Mouse (Mus musculus): ENCODE results near the gene Rnf227. TPM values are rescaled to one million over a fixed set of nuclear protein-coding genes. Genes with fewer than 3 reads are reported as not detected.

Rnf227 gene
- total and polyA plus RNA-seq, 2 experiments from 2014 or later, result 225 to 231 TPM

- Histone ChIP-seq H3K4me2 (ENCODE audit: low read depth) (peak overlapping the region; percentile 64; the same call in 1 of the 2 replicates), H3K9me3 (ENCODE audit: low read length) (no peaks in the 10 kb centered on the region), H3K9ac (no peak overlapping the region), H3K27me3 (ENCODE audit: insufficient read depth, low read length) (no peaks in the 10 kb centered on the region), H3K36me3 (ENCODE audit: insufficient read depth) (no peaks in the 10 kb centered on the region), H3K4me1 (ENCODE audit: insufficient read depth) (peaks cover 11% of the 10 kb centered on the region), H3K27ac (ENCODE audit: low read depth, low read length) (no peak overlapping the region), H3K4me3 (ENCODE audit: low read depth, low read length) (no peak overlapping the region)
- 91% methylated on average over 6 of the region's 6 CpGs for WGBS
- ATAC-seq (no peak), DNase-seq (no peak)
- no peak for TF ChIP-seq CTCF (IDR thresholded peaks at IDR 0.05; ENCODE audit: low read depth)
Measured at GRCm38 (mm10) chr11:69331152-69331551, 9.1 kb upstream of the Rnf227 start.

GRCm38 (mm10) chr11:69331929-69332405, 8.3 kb upstream of the Rnf227 start:
- Histone ChIP-seq H3K4me1 (ENCODE audit: insufficient read depth) (peaks cover 11% of the 10 kb centered on the region), H3K4me3 (ENCODE audit: low read depth, low read length) (peak overlapping the region; percentile 43), H3K9ac (peak overlapping the region; percentile 53), H3K36me3 (ENCODE audit: insufficient read depth) (no peaks in the 10 kb centered on the region), H3K9me3 (ENCODE audit: low read length) (no peaks in the 10 kb centered on the region), H3K27me3 (ENCODE audit: insufficient read depth, low read length) (no peaks in the 10 kb centered on the region), H3K27ac (ENCODE audit: low read depth, low read length) (peak overlapping the region; percentile 87), H3K4me2 (ENCODE audit: low read depth) (peak overlapping the region; percentile 64)
- TF ChIP-seq CTCF (IDR thresholded peaks at IDR 0.05; ENCODE audit: low read depth), result no peak
- ATAC-seq, result peak; percentile 96
- DNase-seq, result peak; percentile 94
- WGBS, result under 1% methylated on average over 24 of the region's 24 CpGs

GRCm38 (mm10) chr11:69332713-69333253, 7.5 kb upstream of the Rnf227 start:
- Histone ChIP-seq H3K36me3 (ENCODE audit: insufficient read depth) (no peaks in the 10 kb centered on the region), H3K4me2 (ENCODE audit: low read depth) (peak overlapping the region; percentile 64; the same call in 1 of the 2 replicates), H3K4me3 (ENCODE audit: low read depth, low read length) (no peak overlapping the region), H3K27me3 (ENCODE audit: insufficient read depth, low read length) (no peaks in the 10 kb centered on the region), H3K9ac (no peak overlapping the region), H3K4me1 (ENCODE audit: insufficient read depth) (peaks cover 11% of the 10 kb centered on the region), H3K27ac (ENCODE audit: low read depth, low read length) (peak overlapping the region; percentile 87), H3K9me3 (ENCODE audit: low read length) (no peaks in the 10 kb centered on the region)
- DNase-seq (no peak), ATAC-seq (no peak)
- no peak for TF ChIP-seq CTCF (IDR thresholded peaks at IDR 0.05; ENCODE audit: low read depth)
- WGBS, result 40% methylated on average over 8 of the region's 8 CpGs

- H3K36me3 ChIP-seq (ENCODE audit: insufficient read depth), result no peaks in the 10 kb centered on the region
- ATAC-seq (no peak), DNase-seq (no peak)
- H3K4me3 ChIP-seq (ENCODE audit: low read depth, low read length), result no peak overlapping the region
- WGBS, result 70% methylated on average over 3 of the region's 3 CpGs
- H3K4me2 ChIP-seq (ENCODE audit: low read depth), result no peak overlapping the region
- no peaks in the 10 kb centered on the region for H3K27me3 ChIP-seq (ENCODE audit: insufficient read depth, low read length)
- peak; percentile 38 for TF ChIP-seq CTCF (IDR thresholded peaks at IDR 0.05; ENCODE audit: low read depth)
- H3K4me1 ChIP-seq (ENCODE audit: insufficient read depth), result peaks cover 11% of the 10 kb centered on the region
- no peak overlapping the region for H3K27ac ChIP-seq (ENCODE audit: low read depth, low read length)
- H3K9me3 ChIP-seq (ENCODE audit: low read length), result no peaks in the 10 kb centered on the region
- no peak overlapping the region for H3K9ac ChIP-seq
Measured at GRCm38 (mm10) chr11:69333922-69334321, 6.3 kb upstream of the Rnf227 start.

- WGBS, result 55% methylated on average over 4 of the region's 4 CpGs
- peaks cover 11% of the 10 kb centered on the region for H3K4me1 ChIP-seq (ENCODE audit: insufficient read depth)
- no peaks in the 10 kb centered on the region for H3K36me3 ChIP-seq (ENCODE audit: insufficient read depth)
- H3K9me3 ChIP-seq (ENCODE audit: low read length), result no peaks in the 10 kb centered on the region
- no peak for DNase-seq
- no peak overlapping the region for H3K9ac ChIP-seq
- H3K27ac ChIP-seq (ENCODE audit: low read depth, low read length), result no peak overlapping the region
- no peak for TF ChIP-seq CTCF (IDR thresholded peaks at IDR 0.05; ENCODE audit: low read depth)
- no peak for ATAC-seq
- no peak overlapping the region for H3K4me3 ChIP-seq (ENCODE audit: low read depth, low read length)
- no peak overlapping the region for H3K4me2 ChIP-seq (ENCODE audit: low read depth)
- H3K27me3 ChIP-seq (ENCODE audit: insufficient read depth, low read length), result no peaks in the 10 kb centered on the region
Measured at GRCm38 (mm10) chr11:69334796-69335195, 5.5 kb upstream of the Rnf227 start.

GRCm38 (mm10) chr11:69346441-69346840, 6.2 kb downstream of the Rnf227 start:
- 92% methylated on average over 24 of the region's 26 CpGs for WGBS
- no peak overlapping the region for H3K9ac ChIP-seq
- TF ChIP-seq CTCF (IDR thresholded peaks at IDR 0.05; ENCODE audit: low read depth), result no peak
- H3K36me3 ChIP-seq (ENCODE audit: insufficient read depth), result peaks cover 83% of the 10 kb centered on the region
- no peak overlapping the region for H3K4me2 ChIP-seq (ENCODE audit: low read depth)
- H3K4me1 ChIP-seq (ENCODE audit: insufficient read depth), result peaks cover 2% of the 10 kb centered on the region; the same call in 1 of the 2 replicates
- no peaks in the 10 kb centered on the region for H3K27me3 ChIP-seq (ENCODE audit: insufficient read depth, low read length)
- H3K4me3 ChIP-seq (ENCODE audit: low read depth, low read length), result no peak overlapping the region
- DNase-seq, result no peak
- H3K27ac ChIP-seq (ENCODE audit: low read depth, low read length), result no peak overlapping the region
- no peaks in the 10 kb centered on the region for H3K9me3 ChIP-seq (ENCODE audit: low read length)
- ATAC-seq, result no peak

- Histone ChIP-seq H3K4me1 (ENCODE audit: insufficient read depth) (no peaks in the 10 kb centered on the region), H3K9me3 (ENCODE audit: low read length) (no peaks in the 10 kb centered on the region), H3K4me3 (ENCODE audit: low read depth, low read length) (no peak overlapping the region), H3K27me3 (ENCODE audit: insufficient read depth, low read length) (no peaks in the 10 kb centered on the region), H3K36me3 (ENCODE audit: insufficient read depth) (peaks cover 98% of the 10 kb centered on the region), H3K4me2 (ENCODE audit: low read depth) (no peak overlapping the region), H3K9ac (no peak overlapping the region), H3K27ac (ENCODE audit: low read depth, low read length) (no peak overlapping the region)
- ATAC-seq (no peak), DNase-seq (no peak)
- WGBS, result 96% methylated on average over 5 of the region's 5 CpGs
- no peak for TF ChIP-seq CTCF (IDR thresholded peaks at IDR 0.05; ENCODE audit: low read depth)
Measured at GRCm38 (mm10) chr11:69356544-69356943, 16.3 kb downstream of the Rnf227 start.

Measured in forebrain, postnatal 0 days (tissue).